Mouse (Mus musculus) cortical plate, adult 2 months (tissue): Measurements from ENCODE around the gene Slc19a3.

Experiments used
- CTCF ChIP-seq: fragments of 200-500 bp; IDR thresholded peaks from 2 replicates; pipeline ENCODE4 v1.5.1; 2011; ENCODE audit warnings: mild to moderate bottlenecking, control low read depth, low read length; ENCODE audit not compliant: insufficient read depth; ENCODE audit errors: extremely low read depth
- POLR2A ChIP-seq: fragments of 200-500 bp; IDR thresholded peaks from 2 replicates; pipeline ENCODE4 v1.6.1; 2011; ENCODE audit warnings: mild to moderate bottlenecking, low read length, control low read depth; ENCODE audit not compliant: insufficient read depth; ENCODE audit errors: extremely low read depth

DNA sequence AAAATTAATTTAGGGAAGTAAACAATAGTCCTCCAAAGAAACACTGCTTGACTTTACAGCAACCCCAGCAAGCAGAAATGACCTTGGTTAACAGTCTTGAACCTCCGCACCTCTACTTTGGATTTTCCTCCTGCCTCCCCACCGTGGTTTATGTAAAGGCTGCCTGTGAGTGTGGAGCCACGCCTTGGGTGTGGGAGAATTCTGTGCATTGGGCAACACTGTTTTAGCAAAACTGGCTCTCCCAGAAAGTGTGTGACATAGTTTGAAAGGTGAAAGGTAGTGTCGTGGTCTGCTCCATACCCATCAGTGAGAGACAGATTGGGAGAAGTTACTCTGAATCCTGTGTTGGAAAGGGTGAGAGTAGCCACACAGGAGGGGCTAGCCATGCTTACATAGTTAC, 832 bp upstream of the Slc19a3 start:
- TF ChIP-seq CTCF (no peak), POLR2A (no peak)
